Mouse (Mus musculus): Measurements from ENCODE around the gene 4930402H24Rik.

DNA sequence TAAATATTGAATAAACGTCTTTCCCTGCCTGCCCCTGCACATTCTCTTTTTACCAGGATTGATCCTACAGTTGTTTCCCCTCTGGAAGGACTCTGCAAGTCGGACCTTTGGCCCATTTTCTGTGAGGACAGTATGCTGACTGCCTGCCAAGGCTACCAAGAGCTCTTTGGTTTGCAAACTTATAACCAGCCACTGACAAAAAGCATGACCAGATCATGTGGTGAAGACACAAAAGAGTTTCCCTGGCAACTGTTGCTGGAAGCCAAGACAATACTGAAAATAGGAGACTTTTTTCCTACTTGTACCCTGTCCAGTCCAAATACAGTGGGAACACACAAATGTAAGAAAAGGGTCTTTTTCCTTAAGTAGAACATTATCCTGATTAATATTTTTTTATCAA lies 78.8 kb downstream of the 4930402H24Rik start:
- TF ChIP-seq CTCF (conservative IDR thresholded peaks at IDR 0.05; ENCODE audit: low read length): no peak
- TF ChIP-seq NANOG (IDR thresholded peaks at IDR 0.05; ENCODE audit: borderline replicate concordance, low read length): no peak
- no peak for TF ChIP-seq POU5F1 (IDR thresholded peaks at IDR 0.05; ENCODE audit: borderline replicate concordance, low read length)
